Mouse (Mus musculus) embryonic facial prominence, embryonic 13.5 days (tissue): ENCODE results near the gene Ncln. TPM values are rescaled to one million over a fixed set of nuclear protein-coding genes. Genes with fewer than 3 reads are reported as not detected.

Experiments used
- ATAC-seq: fragments of 200-750 bp; cut with Nextera tagmentation; 2 replicates; pipeline ENCODE4 v1.8.0; 2017; ENCODE audit warnings: low read depth; ENCODE audit not compliant: insufficient number of reproducible peaks, insufficient read depth, low FRiP score, low TSS enrichment
- H3K27ac ChIP-seq: fragments of 300-500 bp; sonication (generic); 2 replicates; pipeline ENCODE4 v1.5.1; 2015; ENCODE audit warnings: moderate library complexity, mild to moderate bottlenecking, inconsistent platforms
- H3K27me3 ChIP-seq: fragments of 300-500 bp; sonication (generic); 2 replicates; pipeline ENCODE4 v1.6.1; 2015; ENCODE audit warnings: mild to moderate bottlenecking, inconsistent platforms
- H3K36me3 ChIP-seq: fragments of 300-500 bp; sonication (generic); 2 replicates; pipeline ENCODE4 v1.6.1; 2015; ENCODE audit warnings: mild to moderate bottlenecking, inconsistent platforms
- H3K4me1 ChIP-seq: fragments of 300-500 bp; sonication (generic); 2 replicates; pipeline ENCODE4 v1.6.1; 2015; ENCODE audit warnings: inconsistent platforms
- H3K4me2 ChIP-seq: fragments of 300-500 bp; sonication (generic); 2 replicates; pipeline ENCODE4 v1.6.1; 2015; ENCODE audit warnings: moderate library complexity, mild to moderate bottlenecking, inconsistent platforms
- H3K4me3 ChIP-seq: fragments of 300-500 bp; sonication (generic); 2 replicates; pipeline ENCODE4 v1.5.1; 2015; ENCODE audit warnings: mild to moderate bottlenecking, inconsistent platforms
- H3K9ac ChIP-seq: fragments of 300-500 bp; sonication (generic); 2 replicates; pipeline ENCODE4 v1.6.1; 2015; ENCODE audit warnings: mild to moderate bottlenecking, inconsistent platforms
- H3K9me3 ChIP-seq: fragments of 300-500 bp; sonication (generic); 2 replicates; pipeline ENCODE4 v1.6.1; 2016; ENCODE audit warnings: inconsistent platforms
- WGBS: fragments of 180-500 bp; shearing (Covaris S2); methylation state at CpG from one replicate; pipeline ENCODE4 v1.1.7; 2015; ENCODE audit warnings: mixed read lengths; 5-methylcytosine and 5-hydroxymethylcytosine counted together
- polyA plus RNA-seq: library from polyadenylated mRNA; unstranded; fragments of >200 nt; fragmentation: Nextera tagmentation; extraction: Ambion mirVana; gene quantifications from 2 replicates; pipeline ENCODE4 v1.2.1, GENCODE M21; 2015

The Ncln gene
- polyA plus RNA-seq, 1 experiment from 2014 or later = 82.3 TPM

DNA sequence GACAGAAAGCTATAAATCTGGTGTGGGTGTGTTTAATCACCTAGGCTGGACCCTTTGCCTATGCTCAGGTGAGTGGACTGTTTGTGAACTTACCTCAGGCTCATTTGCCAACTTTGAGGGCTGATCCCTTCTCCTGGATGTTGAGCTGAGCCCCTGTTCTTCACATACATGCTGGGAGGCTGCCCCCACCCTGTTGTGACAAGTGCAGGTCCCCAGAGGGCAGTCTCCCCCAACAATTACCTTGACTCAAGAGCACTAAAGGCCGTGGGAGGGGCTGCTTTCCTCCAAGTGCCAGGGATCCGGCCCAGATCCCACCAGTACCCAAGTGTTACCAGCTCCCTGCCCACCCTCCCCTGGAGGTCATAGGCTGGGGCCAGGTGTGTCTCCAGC is 11.1 kb downstream of the Ncln start:
- ATAC-seq = no peak
- H3K9ac ChIP-seq = no peak overlapping the region
- H3K4me1 ChIP-seq = 0 out of 2 replicates have a peak, but pooled peaks cover 6% of the 10 kb centered on the region
- WGBS = 48% methylated on average over 2 of the region's 2 CpGs
- H3K27me3 ChIP-seq = peaks cover 30% of the 10 kb centered on the region
- peaks cover 43% of the 10 kb centered on the region for H3K36me3 ChIP-seq
- H3K4me2 ChIP-seq = no peak overlapping the region
- no peak overlapping the region for H3K27ac ChIP-seq
- no peaks in the 10 kb centered on the region for H3K9me3 ChIP-seq
- H3K4me3 ChIP-seq = no peak overlapping the region

DNA sequence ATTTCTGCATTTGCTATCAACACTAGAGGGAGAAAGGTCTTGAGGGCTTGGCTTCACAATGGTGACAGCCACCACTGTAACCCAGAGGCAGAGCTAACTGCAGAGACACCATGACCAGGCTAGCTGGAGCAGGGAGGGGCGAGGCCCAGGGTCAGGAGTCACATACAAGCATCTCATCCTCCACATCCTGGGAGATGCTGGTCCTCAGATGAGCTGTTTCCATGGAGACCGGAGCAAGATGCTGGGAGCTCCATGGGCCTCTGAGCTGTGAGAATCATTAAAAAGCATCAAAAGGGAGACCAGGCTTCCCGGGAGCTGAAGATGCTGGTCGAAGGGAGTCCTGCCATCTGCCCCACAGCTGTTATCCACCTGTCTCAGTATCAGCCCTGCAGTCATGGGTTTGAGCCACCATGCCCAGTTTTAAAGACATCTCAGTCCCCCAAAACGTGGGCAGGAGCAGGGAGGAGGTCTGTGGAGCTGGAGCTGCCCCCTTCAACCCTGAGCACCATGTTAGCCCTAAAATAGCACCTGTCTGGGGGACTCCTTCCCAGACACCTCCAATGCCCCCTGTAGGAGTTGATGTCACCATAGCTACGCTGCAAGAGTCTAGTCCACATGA is 11.6 kb downstream of the Ncln start:
- Histone ChIP-seq H3K4me3 (no peak overlapping the region), H3K36me3 (peaks cover 38% of the 10 kb centered on the region), H3K27ac (no peak overlapping the region), H3K9ac (no peak overlapping the region), H3K4me1 (0 out of 2 replicates have a peak, but pooled peaks cover 6% of the 10 kb centered on the region), H3K9me3 (no peaks in the 10 kb centered on the region), H3K27me3 (peaks cover 33% of the 10 kb centered on the region), H3K4me2 (no peak overlapping the region)
- no peak for ATAC-seq
- 60% methylated on average over 6 of the region's 6 CpGs for WGBS

- peaks cover 34% of the 10 kb centered on the region for H3K27me3 ChIP-seq
- WGBS = 19% methylated on average over 9 of the region's 9 CpGs
- ATAC-seq = no peak
Observed at GRCm38 (mm10) chr10:81483983-81484382, 12.2 kb downstream of the Ncln start.

GRCm38 (mm10) chr10:81482533-81482889 is 13.7 kb downstream of the Ncln start, which contains the start of gene Celf5:
Gene Celf5, minus strand, starts transcription at chr10:81482709.
- 0 out of 2 replicates have a peak, but pooled peaks have one; percentile 34 for ATAC-seq
- no peak within 1 kb of the TSS for H3K27ac ChIP-seq
- 0 out of 2 replicates have a peak, but pooled peaks cover 6% of the 10 kb centered on the region for H3K4me1 ChIP-seq
- H3K27me3 ChIP-seq = peaks cover 47% of the 10 kb centered on the region
- H3K36me3 ChIP-seq = peaks cover 17% of the 10 kb centered on the region
- H3K9me3 ChIP-seq = no peaks in the 10 kb centered on the region
- H3K4me3 ChIP-seq = peak within 1 kb of the TSS; percentile 51
- WGBS = 0% methylated on average over 36 of the region's 36 CpGs
- H3K4me2 ChIP-seq = peak within 1 kb of the TSS; percentile 80
- H3K9ac ChIP-seq = peak within 1 kb of the TSS; percentile 72

More at GRCm38 (mm10) chr10:81483983-81484382, 12.2 kb downstream of the Ncln start:
- Histone ChIP-seq H3K4me1 (0 out of 2 replicates have a peak, but pooled peaks cover 6% of the 10 kb centered on the region), H3K9me3 (no peaks in the 10 kb centered on the region), H3K4me3 (no peak overlapping the region), H3K36me3 (peaks cover 32% of the 10 kb centered on the region), H3K9ac (no peak overlapping the region), H3K4me2 (no peak overlapping the region), H3K27ac (no peak overlapping the region)

DNA sequence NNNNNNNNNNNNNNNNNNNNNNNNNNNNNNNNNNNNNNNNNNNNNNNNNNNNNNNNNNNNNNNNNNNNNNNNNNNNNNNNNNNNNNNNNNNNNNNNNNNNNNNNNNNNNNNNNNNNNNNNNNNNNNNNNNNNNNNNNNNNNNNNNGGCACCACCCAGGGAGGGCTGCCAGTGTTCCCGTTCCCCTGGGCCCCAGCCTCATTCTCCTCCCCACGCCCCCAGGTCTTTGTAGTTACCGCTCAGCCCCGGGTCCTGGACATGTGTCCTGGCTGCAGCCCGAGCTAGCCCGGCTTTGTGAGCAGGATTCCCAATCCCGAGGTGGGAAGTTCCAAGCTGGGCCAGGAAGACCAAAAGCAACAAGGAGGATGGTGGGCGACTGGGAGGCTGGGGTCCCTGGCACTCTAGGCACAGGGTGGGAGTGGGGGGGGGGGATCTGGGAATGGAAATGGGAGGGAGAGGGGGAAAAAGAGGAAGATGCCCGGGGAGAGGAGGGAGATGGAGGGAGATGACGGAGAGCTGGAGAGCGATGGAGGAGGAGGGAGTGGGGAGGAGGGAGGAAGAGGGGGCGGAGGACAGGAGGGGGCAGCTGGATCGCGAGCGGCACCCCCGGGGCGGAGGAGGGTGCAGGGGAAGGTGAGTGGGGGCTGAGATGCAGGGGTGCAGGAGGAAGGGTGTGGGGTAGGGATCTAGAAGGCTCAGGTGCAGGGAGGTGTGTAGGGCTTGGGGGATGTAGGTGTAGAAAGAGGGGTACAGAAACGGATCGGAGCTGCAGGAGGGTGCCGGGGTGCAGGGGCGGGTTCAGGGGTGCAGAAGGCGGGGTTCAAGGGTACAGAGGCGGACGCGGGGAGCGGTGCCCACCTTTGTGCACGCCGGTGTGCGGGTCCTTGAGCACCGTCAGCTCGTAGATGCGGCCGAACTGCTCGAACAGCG is 14.3 kb downstream of the Ncln start:
- WGBS = 3% methylated on average over 35 of the region's 35 CpGs

DNA sequence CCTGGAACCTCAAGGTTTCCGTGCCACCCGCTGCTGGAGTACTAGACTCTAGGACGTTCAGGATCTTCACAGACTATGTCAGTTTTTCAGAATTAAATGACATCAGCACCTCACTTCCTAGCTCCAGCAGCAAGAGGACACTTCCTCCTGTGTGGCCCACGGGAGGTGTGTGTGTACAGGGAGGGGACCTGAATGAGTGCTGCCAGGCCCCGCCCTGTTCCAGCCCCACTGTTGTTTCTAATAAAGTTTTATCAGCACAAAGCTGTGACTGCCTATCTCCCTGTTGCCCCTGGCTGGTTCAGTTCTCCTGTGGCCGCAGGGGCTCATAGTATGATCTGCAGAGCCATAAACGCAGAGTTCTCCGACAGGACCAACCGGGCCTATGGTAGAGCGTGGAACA is 21.7 kb downstream of the Ncln start:
- Histone ChIP-seq H3K4me3 (no peak overlapping the region), H3K4me2 (no peak overlapping the region), H3K36me3 (no peaks in the 10 kb centered on the region), H3K9me3 (no peaks in the 10 kb centered on the region), H3K27me3 (peaks cover 81% of the 10 kb centered on the region), H3K27ac (no peak overlapping the region), H3K4me1 (peaks cover 8% of the 10 kb centered on the region; the same call in 1 of the 2 replicates), H3K9ac (no peak overlapping the region)
- no peak for ATAC-seq
- 82% methylated on average over 10 of the region's 10 CpGs for WGBS

More for the DNA sequence above, 14.3 kb downstream of the Ncln start:
- 0 out of 2 replicates have a peak, but pooled peaks cover 6% of the 10 kb centered on the region for H3K4me1 ChIP-seq
- no peak overlapping the region for H3K27ac ChIP-seq
- peak overlapping the region; percentile 72 for H3K9ac ChIP-seq
- H3K9me3 ChIP-seq = no peaks in the 10 kb centered on the region
- peaks cover 54% of the 10 kb centered on the region for H3K27me3 ChIP-seq
- H3K4me3 ChIP-seq = peak overlapping the region; percentile 51
- H3K36me3 ChIP-seq = peaks cover 11% of the 10 kb centered on the region
- H3K4me2 ChIP-seq = peak overlapping the region; percentile 80
- ATAC-seq = no peak

GRCm38 (mm10) chr10:81473003-81473451 is 23.2 kb downstream of the Ncln start:
- Histone ChIP-seq H3K27me3 (peaks cover 85% of the 10 kb centered on the region), H3K9me3 (no peaks in the 10 kb centered on the region), H3K4me1 (peaks cover 8% of the 10 kb centered on the region; the same call in 1 of the 2 replicates), H3K27ac (no peak overlapping the region), H3K4me2 (0 out of 2 replicates have a peak overlapping the region, but pooled peaks have one; percentile 14), H3K36me3 (no peaks in the 10 kb centered on the region), H3K9ac (no peak overlapping the region), H3K4me3 (no peak overlapping the region)
- WGBS = 1% methylated on average over 22 of the region's 22 CpGs
- no peak for ATAC-seq

- H3K27me3 ChIP-seq = peaks cover 85% of the 10 kb centered on the region
- 0 out of 2 replicates have a peak overlapping the region, but pooled peaks have one; percentile 14 for H3K4me2 ChIP-seq
- ATAC-seq = no peak
- H3K4me3 ChIP-seq = no peak overlapping the region
- H3K36me3 ChIP-seq = no peaks in the 10 kb centered on the region
- peaks cover 8% of the 10 kb centered on the region; the same call in 1 of the 2 replicates for H3K4me1 ChIP-seq
- 4% methylated on average over 18 of the region's 18 CpGs for WGBS
- no peak overlapping the region for H3K27ac ChIP-seq
- no peak overlapping the region for H3K9ac ChIP-seq
- no peaks in the 10 kb centered on the region for H3K9me3 ChIP-seq
Observed at GRCm38 (mm10) chr10:81472403-81473002, 23.7 kb downstream of the Ncln start.

DNA sequence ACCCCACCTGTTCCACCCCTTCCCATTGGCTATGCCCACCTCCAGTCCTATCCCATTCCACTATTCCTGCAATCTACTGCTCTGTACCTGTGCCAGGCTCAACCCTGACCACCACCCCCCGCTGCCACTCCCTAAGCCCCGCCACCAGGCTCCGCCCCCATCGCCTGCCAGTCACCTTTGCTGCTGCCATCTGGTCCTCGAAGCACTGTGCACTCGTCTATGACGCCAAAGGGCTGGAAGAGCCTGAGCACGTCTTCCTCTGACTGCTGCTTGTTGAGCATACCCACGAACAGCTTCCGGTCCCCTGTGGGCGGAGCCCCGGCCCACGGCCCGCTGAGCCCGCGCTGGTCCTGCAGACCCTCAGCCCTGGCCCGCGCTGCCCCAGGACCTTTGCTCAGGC is 25.7 kb downstream of the Ncln start:
- Histone ChIP-seq H3K27ac (no peak overlapping the region), H3K4me3 (no peak overlapping the region), H3K27me3 (peaks cover 87% of the 10 kb centered on the region), H3K9ac (no peak overlapping the region), H3K36me3 (no peaks in the 10 kb centered on the region), H3K4me1 (peaks cover 8% of the 10 kb centered on the region; the same call in 1 of the 2 replicates), H3K4me2 (no peak overlapping the region), H3K9me3 (no peaks in the 10 kb centered on the region)
- ATAC-seq = no peak
- WGBS = 50% methylated on average over 18 of the region's 18 CpGs

- Histone ChIP-seq H3K36me3 (no peaks in the 10 kb centered on the region), H3K4me3 (no peak overlapping the region), H3K27me3 (peaks cover 87% of the 10 kb centered on the region), H3K4me2 (no peak overlapping the region), H3K9me3 (no peaks in the 10 kb centered on the region), H3K9ac (no peak overlapping the region), H3K4me1 (peaks cover 14% of the 10 kb centered on the region), H3K27ac (no peak overlapping the region)
- 84% methylated on average over 5 of the region's 5 CpGs for WGBS
- ATAC-seq = no peak
Observed at GRCm38 (mm10) chr10:81469253-81469652, 26.9 kb downstream of the Ncln start.

DNA sequence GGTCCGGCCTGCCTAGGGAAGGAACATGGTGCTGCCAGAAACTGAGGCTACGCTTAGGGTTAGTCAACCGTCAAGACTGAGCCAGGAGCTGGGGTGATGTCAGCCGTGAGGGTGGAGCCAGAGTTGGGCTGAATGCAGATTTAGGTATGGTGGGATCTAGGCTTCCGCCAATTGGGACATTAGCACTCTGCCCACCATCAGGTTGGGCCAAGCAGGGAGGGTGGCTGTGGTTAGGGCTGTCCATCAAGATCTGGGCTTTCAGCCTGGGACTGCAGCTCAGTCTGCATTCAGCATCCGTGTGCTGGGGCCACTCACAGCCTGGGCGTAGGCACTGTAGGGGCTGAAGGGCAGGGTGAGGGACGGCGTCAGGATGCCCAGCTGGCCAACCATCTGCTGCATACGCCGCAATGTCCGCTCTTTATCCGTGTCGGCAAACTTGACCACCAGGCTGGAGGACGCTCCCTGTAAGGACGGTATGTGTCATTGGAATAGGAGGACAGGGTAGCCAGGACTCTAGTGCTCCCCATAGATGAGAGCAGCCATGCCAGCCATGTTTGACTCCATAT is 28.4 kb downstream of the Ncln start:
- no peaks in the 10 kb centered on the region for H3K9me3 ChIP-seq
- no peak overlapping the region for H3K9ac ChIP-seq
- peaks cover 12% of the 10 kb centered on the region for H3K4me1 ChIP-seq
- peaks cover 87% of the 10 kb centered on the region for H3K27me3 ChIP-seq
- WGBS = 85% methylated on average over 16 of the region's 16 CpGs
- H3K4me3 ChIP-seq = no peak overlapping the region
- no peaks in the 10 kb centered on the region for H3K36me3 ChIP-seq
- no peak overlapping the region for H3K4me2 ChIP-seq
- ATAC-seq = no peak
- H3K27ac ChIP-seq = no peak overlapping the region
